Mouse (Mus musculus): ENCODE measurements around the gene Smox. TPM values are rescaled to one million over a fixed set of nuclear protein-coding genes. Genes with fewer than 3 reads are reported as not detected.

Smox gene
- polyA plus RNA-seq, 1 experiment from 2014 or later: 52.3 TPM

GRCm38 (mm10) chr2:131520743-131521142 lies 29.4 kb downstream of the Smox start:
- no peak for ATAC-seq (ENCODE audit: low FRiP score, low read depth)
- Histone ChIP-seq H3K4me3 (no peak overlapping the region), H3K9me3 (no peaks in the 10 kb centered on the region), H3K4me2 (no peak overlapping the region), H3K27ac (replicated peaks) (no peak overlapping the region), H3K9ac (no peak overlapping the region), H3K27me3 (no peaks in the 10 kb centered on the region), H3K36me3 (peaks cover 13% of the 10 kb centered on the region; the same call in 1 of the 2 replicates), H3K4me1 (replicated peaks) (no peaks in the 10 kb centered on the region)
- 95% methylated on average over 19 of the region's 19 CpGs for WGBS

- WGBS: 40% methylated on average over 3 of the region's 3 CpGs
- Histone ChIP-seq H3K4me3 (no peak overlapping the region), H3K4me2 (no peak overlapping the region), H3K4me1 (replicated peaks) (no peaks in the 10 kb centered on the region), H3K36me3 (0 out of 2 replicates have a peak, but pooled peaks cover 6% of the 10 kb centered on the region), H3K9me3 (no peaks in the 10 kb centered on the region), H3K27ac (replicated peaks) (no peak overlapping the region), H3K9ac (no peak overlapping the region), H3K27me3 (no peaks in the 10 kb centered on the region)
- ATAC-seq (ENCODE audit: low FRiP score, low read depth): no peak
These were observed 35.8 kb downstream of the Smox start for GRCm38 (mm10) chr2:131527061-131527460.

GRCm38 (mm10) chr2:131529898-131530622 lies 38.8 kb downstream of the Smox start:
- H3K27ac ChIP-seq (replicated peaks): no peak overlapping the region
- 38% methylated on average over 11 of the region's 11 CpGs for WGBS
- no peak overlapping the region for H3K4me2 ChIP-seq
- H3K9ac ChIP-seq: no peak overlapping the region
- ATAC-seq (ENCODE audit: low FRiP score, low read depth): peak; percentile 40
- H3K4me3 ChIP-seq: no peak overlapping the region
- 0 out of 2 replicates have a peak, but pooled peaks cover 6% of the 10 kb centered on the region for H3K36me3 ChIP-seq
- no peaks in the 10 kb centered on the region for H3K4me1 ChIP-seq (replicated peaks)
- no peaks in the 10 kb centered on the region for H3K27me3 ChIP-seq
- no peaks in the 10 kb centered on the region for H3K9me3 ChIP-seq

- no peak overlapping the region for H3K4me3 ChIP-seq
- no peak overlapping the region for H3K4me2 ChIP-seq
- no peak overlapping the region for H3K27ac ChIP-seq (replicated peaks)
- H3K36me3 ChIP-seq: 0 out of 2 replicates have a peak, but pooled peaks cover 6% of the 10 kb centered on the region
- H3K27me3 ChIP-seq: no peaks in the 10 kb centered on the region
- H3K9ac ChIP-seq: no peak overlapping the region
- 27% methylated on average over 9 of the region's 9 CpGs for WGBS
- ATAC-seq (ENCODE audit: low FRiP score, low read depth): no peak
- no peaks in the 10 kb centered on the region for H3K4me1 ChIP-seq (replicated peaks)
- H3K9me3 ChIP-seq: no peaks in the 10 kb centered on the region
These were observed 39.3 kb downstream of the Smox start for GRCm38 (mm10) chr2:131530623-131531008.

DNA sequence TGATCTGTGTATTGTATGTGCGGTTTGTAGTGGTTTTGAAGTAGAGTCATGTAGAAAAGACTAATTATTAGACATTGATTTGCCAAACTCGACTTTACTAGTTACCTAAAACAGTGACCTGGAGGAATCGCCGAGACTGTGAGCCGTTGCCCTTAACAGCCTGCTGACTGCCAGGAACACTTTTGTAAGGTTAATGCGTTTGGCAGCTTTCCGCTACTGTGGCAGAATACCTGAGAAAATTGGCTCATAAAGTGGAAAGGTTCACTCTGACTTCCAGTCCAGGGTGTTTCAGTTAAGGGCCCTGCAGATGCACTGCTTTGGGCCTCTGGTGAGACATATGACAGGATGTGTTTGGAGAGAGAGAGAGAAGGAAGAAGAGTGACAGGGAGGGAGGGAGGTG lies 40.0 kb downstream of the Smox start:
- Histone ChIP-seq H3K9me3 (no peaks in the 10 kb centered on the region), H3K9ac (no peak overlapping the region), H3K36me3 (0 out of 2 replicates have a peak, but pooled peaks cover 6% of the 10 kb centered on the region), H3K27ac (replicated peaks) (no peak overlapping the region), H3K4me2 (no peak overlapping the region), H3K4me3 (no peak overlapping the region), H3K4me1 (replicated peaks) (no peaks in the 10 kb centered on the region), H3K27me3 (no peaks in the 10 kb centered on the region)
- ATAC-seq (ENCODE audit: low FRiP score, low read depth): no peak
- 89% methylated on average over 7 of the region's 7 CpGs for WGBS

- ATAC-seq (ENCODE audit: low FRiP score, low read depth): no peak
- no peak overlapping the region for H3K4me3 ChIP-seq
- peaks cover 3% of the 10 kb centered on the region; the same call in 1 of the 2 replicates for H3K4me1 ChIP-seq (replicated peaks)
- WGBS: 93% methylated on average over 5 of the region's 5 CpGs
- H3K4me2 ChIP-seq: no peak overlapping the region
- H3K9ac ChIP-seq: no peak overlapping the region
- H3K36me3 ChIP-seq: no peaks in the 10 kb centered on the region
- H3K9me3 ChIP-seq: no peaks in the 10 kb centered on the region
- no peak overlapping the region for H3K27ac ChIP-seq (replicated peaks)
- no peaks in the 10 kb centered on the region for H3K27me3 ChIP-seq
These were observed 43.9 kb downstream of the Smox start for GRCm38 (mm10) chr2:131535168-131535567.

GRCm38 (mm10) chr2:131538341-131538740 lies 47.0 kb downstream of the Smox start:
- Histone ChIP-seq H3K27ac (replicated peaks) (no peak overlapping the region), H3K9ac (no peak overlapping the region), H3K4me1 (replicated peaks) (peaks cover 3% of the 10 kb centered on the region; the same call in 1 of the 2 replicates), H3K4me2 (no peak overlapping the region), H3K36me3 (no peaks in the 10 kb centered on the region), H3K9me3 (no peaks in the 10 kb centered on the region), H3K4me3 (no peak overlapping the region), H3K27me3 (no peaks in the 10 kb centered on the region)
- no peak for ATAC-seq (ENCODE audit: low FRiP score, low read depth)
- WGBS: 74% methylated on average over 7 of the region's 7 CpGs

DNA sequence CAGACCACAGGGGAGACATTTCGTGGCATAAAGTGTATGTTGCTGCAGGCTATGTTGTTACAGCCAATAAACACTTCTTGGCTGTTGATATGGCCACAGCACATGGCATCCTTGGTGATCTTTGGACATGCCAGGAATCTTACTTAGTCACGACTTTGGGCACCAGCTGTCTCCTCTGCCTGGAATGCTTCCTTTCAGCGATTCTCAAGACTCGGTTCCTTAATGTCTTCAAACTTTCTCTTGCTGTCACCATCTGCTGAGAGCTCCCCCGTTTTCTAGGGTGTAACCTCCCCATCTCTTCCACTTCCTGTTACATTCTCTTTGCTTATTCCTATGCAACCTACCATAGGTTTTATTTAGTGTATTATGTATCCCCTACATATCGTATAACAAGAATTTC lies 48.5 kb downstream of the Smox start:
- H3K27ac ChIP-seq (replicated peaks): no peak overlapping the region
- peaks cover 3% of the 10 kb centered on the region; the same call in 1 of the 2 replicates for H3K4me1 ChIP-seq (replicated peaks)
- no peaks in the 10 kb centered on the region for H3K9me3 ChIP-seq
- no peaks in the 10 kb centered on the region for H3K36me3 ChIP-seq
- H3K27me3 ChIP-seq: no peaks in the 10 kb centered on the region
- H3K4me3 ChIP-seq: no peak overlapping the region
- 89% methylated on average over 6 of the region's 6 CpGs for WGBS
- no peak for ATAC-seq (ENCODE audit: low FRiP score, low read depth)
- no peak overlapping the region for H3K9ac ChIP-seq
- no peak overlapping the region for H3K4me2 ChIP-seq

GRCm38 (mm10) chr2:131541686-131542085 lies 50.4 kb downstream of the Smox start:
- WGBS: 63% methylated on average over 4 of the region's 4 CpGs
- Histone ChIP-seq H3K9me3 (no peaks in the 10 kb centered on the region), H3K4me2 (no peak overlapping the region), H3K27ac (replicated peaks) (no peak overlapping the region), H3K9ac (no peak overlapping the region), H3K36me3 (no peaks in the 10 kb centered on the region), H3K4me1 (replicated peaks) (peaks cover 16% of the 10 kb centered on the region), H3K27me3 (peaks cover 14% of the 10 kb centered on the region), H3K4me3 (no peak overlapping the region)
- peak; percentile 60; the same call in 1 of the 2 replicates for ATAC-seq (ENCODE audit: low FRiP score, low read depth)

DNA sequence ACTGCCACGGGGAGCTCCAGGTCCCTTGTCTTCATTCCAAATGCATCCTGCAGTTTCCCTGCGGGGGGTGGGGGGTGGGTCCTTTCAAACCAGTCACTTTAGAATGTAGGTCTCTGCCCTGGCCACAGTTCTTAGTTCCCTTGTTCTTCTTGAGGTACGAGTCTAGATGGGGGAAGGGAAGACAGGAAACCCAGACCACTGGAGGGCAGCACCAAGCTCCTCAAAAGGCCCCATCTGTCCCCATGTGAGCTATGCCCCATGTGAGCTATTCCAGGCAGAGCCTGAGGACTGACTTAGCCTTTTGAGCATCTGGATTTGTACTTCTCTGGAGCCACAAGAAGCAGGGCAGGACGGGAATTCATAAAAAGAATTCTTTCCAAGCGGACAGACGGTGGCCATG lies 51.2 kb downstream of the Smox start:
- Histone ChIP-seq H3K9me3 (no peaks in the 10 kb centered on the region), H3K4me1 (replicated peaks) (peaks cover 17% of the 10 kb centered on the region), H3K27ac (replicated peaks) (no peak overlapping the region), H3K36me3 (no peaks in the 10 kb centered on the region), H3K9ac (no peak overlapping the region), H3K4me3 (no peak overlapping the region), H3K27me3 (peaks cover 22% of the 10 kb centered on the region), H3K4me2 (no peak overlapping the region)
- WGBS: 30% methylated on average over 6 of the region's 6 CpGs
- no peak for ATAC-seq (ENCODE audit: low FRiP score, low read depth)

- Histone ChIP-seq H3K4me2 (peak overlapping the region; percentile 82), H3K4me3 (peak overlapping the region; percentile 44), H3K36me3 (no peaks in the 10 kb centered on the region), H3K27me3 (peaks cover 39% of the 10 kb centered on the region), H3K9me3 (no peaks in the 10 kb centered on the region), H3K9ac (peak overlapping the region; percentile 34), H3K27ac (replicated peaks) (no peak overlapping the region), H3K4me1 (replicated peaks) (peaks cover 14% of the 10 kb centered on the region)
- ATAC-seq (ENCODE audit: low FRiP score, low read depth): 0 out of 2 replicates have a peak, but pooled peaks have one; percentile 29
- WGBS: 2% methylated on average over 45 of the region's 45 CpGs
These were observed 54.4 kb downstream of the Smox start for GRCm38 (mm10) chr2:131545386-131546307.

GRCm38 (mm10) chr2:131546308-131546700 lies 55.0 kb downstream of the Smox start:
- no peak for ATAC-seq (ENCODE audit: low FRiP score, low read depth)
- peaks cover 40% of the 10 kb centered on the region for H3K27me3 ChIP-seq
- WGBS: 2% methylated on average over 27 of the region's 27 CpGs

More at GRCm38 (mm10) chr2:131546308-131546700, 55.0 kb downstream of the Smox start:
- Histone ChIP-seq H3K9me3 (no peaks in the 10 kb centered on the region), H3K9ac (peak overlapping the region; percentile 34), H3K4me3 (peak overlapping the region; percentile 44), H3K36me3 (no peaks in the 10 kb centered on the region), H3K4me1 (replicated peaks) (peaks cover 14% of the 10 kb centered on the region), H3K4me2 (peak overlapping the region; percentile 82), H3K27ac (replicated peaks) (no peak overlapping the region)

Data from hindbrain, embryonic 15.5 days (tissue).